ENCODE assay signal across 8 mouse cellular contexts in genomic region chr9:21031251-21031895, GRCm38 (mm10). TPM values are rescaled to one million over a fixed set of nuclear protein-coding genes. Genes with fewer than 3 reads are reported as not detected.
A peak's percentile ranks its signal among the peaks of the same experiment; 100 is the strongest.
DNase-seq lines count a peak whose midpoint lies in the region; ATAC-seq and TF ChIP-seq lines count a peak whose summit lies in the region.

No protein-coding gene starts in this region.

- DNase-seq in adrenal gland, postnatal 36 days = peak; percentile 71 to 73
- DNase-seq in heart, postnatal 10 days = peak; percentile 65 to 77
- DNase-seq in layer of hippocampus, adult 18-20 months (ENCODE audit: low spot score in 2 of 2) = peak; percentile 76 to 86
- peak; percentile 62 for DNase-seq in liver, postnatal 0 days
- peak; percentile 68 for DNase-seq in thymus, postnatal 14 days

- H3K27ac ChIP-seq in ES-Bruce4 (ENCODE audit: insufficient read depth, low read length) = no peak overlapping the region
- no peak overlapping the region for H3K27ac ChIP-seq in forebrain, embryonic 13.5 days
- peak overlapping the region; percentile 87 for H3K27ac ChIP-seq in liver, postnatal 0 days (ENCODE audit: low read depth)

- TF ChIP-seq POLR2A in ES-Bruce4 (IDR thresholded peaks at IDR 0.05; ENCODE audit: insufficient read depth, low read length) = no peak

- no peaks in the 10 kb centered on the region for H3K36me3 ChIP-seq in ES-Bruce4 (ENCODE audit: control insufficient read depth, insufficient read depth, low read length, poor library complexity, severe bottlenecking)
- no peaks in the 10 kb centered on the region for H3K36me3 ChIP-seq in forebrain, embryonic 13.5 days (ENCODE audit: poor library complexity, severe bottlenecking)
- peaks cover 21% of the 10 kb centered on the region for H3K36me3 ChIP-seq in liver, postnatal 0 days (replicated peaks; ENCODE audit: insufficient read depth, low read length)

- WGBS in forebrain, embryonic 13.5 days = under 1% methylated on average over 36 of the region's 36 CpGs
- under 1% methylated on average over 36 of the region's 36 CpGs for WGBS in liver, postnatal 0 days (ENCODE audit: insufficient replicate concordance)

- peak overlapping the region; percentile 73 for H3K4me3 ChIP-seq in ES-Bruce4 (ENCODE audit: low read depth, low read length)
- peak overlapping the region; percentile 50 for H3K4me3 ChIP-seq in forebrain, embryonic 13.5 days
- peak overlapping the region; percentile 55 for H3K4me3 ChIP-seq in liver, postnatal 0 days (ENCODE audit: low read depth, low read length)

- H3K4me1 ChIP-seq in ES-Bruce4 (ENCODE audit: control insufficient read depth, insufficient read depth, low read length) = peaks cover 6% of the 10 kb centered on the region
- peaks cover 50% of the 10 kb centered on the region for H3K4me1 ChIP-seq in forebrain, embryonic 13.5 days
- H3K4me1 ChIP-seq in liver, postnatal 0 days (ENCODE audit: insufficient read depth) = peaks cover 60% of the 10 kb centered on the region

- peak; percentile 67 for ATAC-seq in forebrain, embryonic 13.5 days
- peak; percentile 7 for ATAC-seq in liver, postnatal 0 days
- ATAC-seq in neutrophil, adult 5-6 weeks (ENCODE audit: extremely low read depth, insufficient number of reproducible peaks, low FRiP score, poor library complexity, severe bottlenecking) = peak; percentile 4; the same call in 1 of the 2 replicates

- intact Hi-C loops in heart, postnatal 10 days (cut with DNase I) = loop anchor here (2.0 kb wide), 2 partner anchors 41 to 105 kb away; partner anchors contain the start of genes Fdx1l and Gm49373

- H3K9me3 ChIP-seq in ES-Bruce4 (replicated peaks; ENCODE audit: control insufficient read depth, insufficient read depth, low read length, poor library complexity, severe bottlenecking) = no peaks in the 10 kb centered on the region
- H3K9me3 ChIP-seq in forebrain, embryonic 13.5 days (replicated peaks) = no peaks in the 10 kb centered on the region
- H3K9me3 ChIP-seq in liver, postnatal 0 days (ENCODE audit: low read length) = no peaks in the 10 kb centered on the region

- TF ChIP-seq EP300 in ES-Bruce4 (IDR thresholded peaks at IDR 0.05; ENCODE audit: insufficient read depth, low read depth, low read length) = no peak
- TF ChIP-seq EP300 in liver, postnatal 0 days (IDR thresholded peaks at IDR 0.05; ENCODE audit: low read depth) = no peak

- H3K9ac ChIP-seq in ES-Bruce4 (ENCODE audit: low read depth, poor library complexity, severe bottlenecking) = peak overlapping the region; percentile 13
- H3K9ac ChIP-seq in forebrain, embryonic 13.5 days = peak overlapping the region; percentile 62
- H3K9ac ChIP-seq in liver, postnatal 0 days (replicated peaks) = peak overlapping the region; percentile 41

- no peaks in the 10 kb centered on the region; the same call in 1 of the 2 replicates for H3K27me3 ChIP-seq in ES-Bruce4 (ENCODE audit: control insufficient read depth, insufficient read depth, low read length, poor library complexity, severe bottlenecking)
- peaks cover 98% of the 10 kb centered on the region for H3K27me3 ChIP-seq in forebrain, embryonic 13.5 days
- peaks cover 50% of the 10 kb centered on the region for H3K27me3 ChIP-seq in liver, postnatal 0 days (ENCODE audit: insufficient read depth, low read length)

- no peak for TF ChIP-seq CTCF in ES-Bruce4 (IDR thresholded peaks at IDR 0.05; ENCODE audit: low read depth, low read length)
- TF ChIP-seq CTCF in liver, postnatal 0 days (IDR thresholded peaks at IDR 0.05; ENCODE audit: low read depth) = no peak

- peak overlapping the region; percentile 94 for H3K4me2 ChIP-seq in forebrain, embryonic 13.5 days
- H3K4me2 ChIP-seq in liver, postnatal 0 days (ENCODE audit: low read depth, low read length) = peak overlapping the region; percentile 98

RNA-seq across cellular contexts. Expression of gene Icam5, which starts 0.5 kb away (rescaled TPM):
- 0.94 and 1.3 TPM in 2 replicates for polyA plus RNA-seq in ES-Bruce4 (2011; ENCODE audit: insufficient read depth, insufficient read length, low read depth, missing spikeins)
- under 1 TPM; 0.10 to 0.20 TPM for total RNA-seq in adrenal gland, postnatal 36 days (2021)
- 0.19 and 0.45 TPM in 2 replicates for polyA plus RNA-seq in forebrain, embryonic 13.5 days (2015; fragmentation: Nextera tagmentation; extraction: Ambion mirVana)
- total RNA-seq in heart, postnatal 10 days (2021) = under 1 TPM; 0.10 to 0.12 TPM
- 100 to 1,000 TPM; 379 to 387 TPM for total RNA-seq in layer of hippocampus, adult 18-20 months (2021)
- 0.05 and 0.08 TPM in 2 replicates for polyA plus RNA-seq in liver, postnatal 0 days (2015; fragmentation: Nextera tagmentation; extraction: Ambion mirVana)
- 0.12 TPM in 1 of 2 replicates, not detected in the other for total RNA-seq in neutrophil, adult 5-6 weeks (2017)

RNA-seq across cellular contexts. Expression of gene Icam4, which starts 2.2 kb away (rescaled TPM):
- polyA plus RNA-seq in ES-Bruce4 (2011; ENCODE audit: insufficient read depth, insufficient read length, low read depth, missing spikeins) = 1.3 TPM in 1 of 2 replicates, not detected in the other
- 1 to 10 TPM; 1.9 to 2.8 TPM for total RNA-seq in adrenal gland, postnatal 36 days (2021)
- 0.17 and 0.37 TPM in 2 replicates for polyA plus RNA-seq in forebrain, embryonic 13.5 days (2015; fragmentation: Nextera tagmentation; extraction: Ambion mirVana)
- total RNA-seq in heart, postnatal 10 days (2021) = under 1 TPM; 0.53 to 0.79 TPM
- 1 to 10 TPM in 1 of 2 experiments, under 1 TPM in 1; 0.97 to 1.2 TPM for total RNA-seq in layer of hippocampus, adult 18-20 months (2021)
- polyA plus RNA-seq in liver, postnatal 0 days (2015; fragmentation: Nextera tagmentation; extraction: Ambion mirVana) = 57.7 and 58.5 TPM in 2 replicates
- not detected in 2 replicates for total RNA-seq in neutrophil, adult 5-6 weeks (2017)

RNA-seq across cellular contexts. Expression of gene Icam1, which starts 15.6 kb away (rescaled TPM):
- 24.9 and 25.7 TPM in 2 replicates for polyA plus RNA-seq in ES-Bruce4 (2011; ENCODE audit: insufficient read depth, insufficient read length, low read depth, missing spikeins)
- 10 to 100 TPM; 10.7 to 14.8 TPM for total RNA-seq in adrenal gland, postnatal 36 days (2021)
- polyA plus RNA-seq in forebrain, embryonic 13.5 days (2015; fragmentation: Nextera tagmentation; extraction: Ambion mirVana) = 2.4 and 2.8 TPM in 2 replicates
- 1 to 10 TPM; 8.9 to 9.5 TPM for total RNA-seq in heart, postnatal 10 days (2021)
- 1 to 10 TPM; 2.0 to 2.6 TPM for total RNA-seq in layer of hippocampus, adult 18-20 months (2021)
- polyA plus RNA-seq in liver, postnatal 0 days (2015; fragmentation: Nextera tagmentation; extraction: Ambion mirVana) = 12.7 and 13.6 TPM in 2 replicates
- 34.6 and 36.9 TPM in 2 replicates for total RNA-seq in neutrophil, adult 5-6 weeks (2017)

RNA-seq across cellular contexts. Expression of gene Mrpl4, which starts 28.8 kb away (rescaled TPM):
- 45.1 and 50.9 TPM in 2 replicates for polyA plus RNA-seq in ES-Bruce4 (2011; ENCODE audit: insufficient read depth, insufficient read length, low read depth, missing spikeins)
- 100 to 1,000 TPM; 122 to 130 TPM for total RNA-seq in adrenal gland, postnatal 36 days (2021)
- 115 and 124 TPM in 2 replicates for polyA plus RNA-seq in forebrain, embryonic 13.5 days (2015; fragmentation: Nextera tagmentation; extraction: Ambion mirVana)
- 100 to 1,000 TPM; 103 to 104 TPM for total RNA-seq in heart, postnatal 10 days (2021)
- 10 to 100 TPM; 61.0 to 61.9 TPM for total RNA-seq in layer of hippocampus, adult 18-20 months (2021)
- 54.6 and 55.0 TPM in 2 replicates for polyA plus RNA-seq in liver, postnatal 0 days (2015; fragmentation: Nextera tagmentation; extraction: Ambion mirVana)
- total RNA-seq in neutrophil, adult 5-6 weeks (2017) = 26.6 and 30.0 TPM in 2 replicates

RNA-seq across cellular contexts. Expression of gene Zglp1, which starts 35.5 kb away (rescaled TPM):
- 2.5 TPM in 1 of 2 replicates, not detected in the other for polyA plus RNA-seq in ES-Bruce4 (2011; ENCODE audit: insufficient read depth, insufficient read length, low read depth, missing spikeins)
- total RNA-seq in adrenal gland, postnatal 36 days (2021) = not detected
- polyA plus RNA-seq in forebrain, embryonic 13.5 days (2015; fragmentation: Nextera tagmentation; extraction: Ambion mirVana) = 0.81 and 2.2 TPM in 2 replicates
- total RNA-seq in heart, postnatal 10 days (2021) = not detected
- not detected for total RNA-seq in layer of hippocampus, adult 18-20 months (2021)
- polyA plus RNA-seq in liver, postnatal 0 days (2015; fragmentation: Nextera tagmentation; extraction: Ambion mirVana) = 0.51 TPM in 1 of 2 replicates, not detected in the other
- not detected in 2 replicates for total RNA-seq in neutrophil, adult 5-6 weeks (2017)

Comparison
In these comparisons a context has a peak if more than half of its experiments do, and no peak if none do; other contexts are left out.
1. ATAC-seq: peak in every context shown above with its lines; median percentile 67 in forebrain, embryonic 13.5 days; 7 in liver, postnatal 0 days; 4 in neutrophil, adult 5-6 weeks.
2. RNA of gene Icam5, which starts 0.5 kb away (total RNA-seq): 379 to 387 TPM in layer of hippocampus, adult 18-20 months; 0.10 to 0.20 TPM in adrenal gland, postnatal 36 days, 0.10 to 0.12 TPM in heart, postnatal 10 days and 0.12 TPM in neutrophil, adult 5-6 weeks; every median in the first group is over 100 times any median in the second.
3. Peak in every context shown above with its lines, with median percentiles within 50 percentile points of each other: H3K4me3 ChIP-seq, H3K9ac ChIP-seq and DNase-seq.